Mouse (Mus musculus) frontal cortex, adult 2 months (tissue): ENCODE measurements at regions not wholly inside any gene's neighbourhood (a gene's known extent, or its start where the extent isn't known, plus 50 kb on each side); places are given as distances from the start of the nearest gene placed in this dataset.
A peak's percentile ranks its signal among the peaks of the same experiment; 100 is the strongest.
"Not testable (repeated sequence)": the region's sequence is repeated elsewhere in the genome, so short reads cannot be mapped to it uniquely, and the experiment has no call there.

Source experiments
- DNase-seq, 2 experiments: peaks; one replicate each; pipeline ENCODE4 v3.0.0; 2022; ENCODE audit warnings: low spot score in 1 of 2; ENCODE audit errors: extremely low spot score in 1 of 2

DNA sequence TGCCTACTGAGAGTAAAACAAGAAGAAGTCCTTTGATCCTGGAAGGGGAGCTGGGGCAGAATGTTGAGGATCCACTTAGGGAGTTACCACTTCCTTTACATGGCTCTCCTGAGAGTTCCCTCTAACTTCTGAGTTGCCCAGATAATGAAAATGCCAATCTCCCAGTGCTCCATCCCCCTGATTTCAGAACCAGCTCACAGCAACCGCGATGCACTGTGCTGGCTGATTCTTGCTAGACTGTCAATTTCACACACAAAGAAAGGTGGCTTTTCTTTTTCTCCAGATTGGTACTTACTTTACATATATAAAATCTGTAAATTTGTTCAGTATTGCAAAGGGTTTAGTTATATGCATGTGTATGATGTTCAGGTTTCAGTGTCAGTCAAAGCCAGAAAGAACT is 1248.1 kb upstream of the Adam24 start:
- no peak for DNase-seq

DNA sequence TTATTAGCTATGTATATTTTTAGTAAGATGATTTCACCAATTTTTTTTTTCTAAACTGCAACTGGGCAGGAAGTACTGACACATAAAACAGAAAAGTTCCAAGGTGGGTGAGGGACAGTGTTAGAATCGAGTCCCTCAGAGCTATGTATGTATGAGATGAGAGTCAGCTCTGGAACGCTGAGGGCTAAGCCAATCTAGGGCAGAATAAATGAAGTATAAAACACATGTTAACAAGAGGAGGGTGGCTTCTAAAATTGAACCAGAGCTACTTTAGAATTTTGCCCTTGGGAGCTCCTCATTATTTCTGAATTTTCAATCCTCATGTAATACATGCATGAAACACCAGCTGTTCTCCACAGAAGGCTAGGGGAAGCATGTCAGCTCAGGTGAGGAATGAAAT is 1247.5 kb upstream of the Adam24 start:
- DNase-seq = peak; percentile 38 to 54

DNA sequence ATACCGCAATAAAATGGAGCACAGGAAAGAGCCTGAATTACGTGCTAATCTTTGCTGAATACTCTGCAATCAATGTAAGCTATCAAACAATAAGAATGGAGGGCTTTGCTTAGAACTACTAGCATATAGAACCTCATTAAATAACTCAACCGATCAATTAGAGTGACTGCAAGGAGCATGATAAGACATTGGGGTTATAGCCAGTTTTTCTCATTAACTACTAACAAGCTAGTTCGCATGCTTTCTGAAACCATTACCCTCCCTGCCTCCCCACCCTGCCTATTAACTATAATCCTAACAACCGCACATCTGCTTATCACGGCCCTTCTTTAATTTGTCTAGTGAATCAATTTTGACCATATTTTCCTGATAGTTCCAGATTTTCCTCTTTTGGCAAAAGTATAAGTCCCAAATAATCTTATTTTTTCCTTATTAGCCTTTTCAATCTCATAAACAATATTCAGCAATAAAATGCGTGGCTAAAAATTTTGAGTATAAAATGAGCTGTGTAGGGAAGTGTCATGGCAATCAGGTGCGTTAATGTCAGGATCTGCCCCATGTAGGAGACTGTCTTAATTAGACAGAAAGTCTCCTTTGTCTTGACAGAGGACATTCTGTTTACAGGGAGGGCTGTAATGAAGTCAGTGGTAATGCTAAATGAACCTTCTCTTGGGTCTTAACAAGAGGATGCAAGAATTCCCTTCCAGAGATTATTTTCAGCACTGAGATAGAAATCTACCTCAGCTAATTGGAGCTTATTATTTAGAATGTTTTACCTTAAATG is 1234.1 kb upstream of the Adam24 start:
- DNase-seq = no peak

DNA sequence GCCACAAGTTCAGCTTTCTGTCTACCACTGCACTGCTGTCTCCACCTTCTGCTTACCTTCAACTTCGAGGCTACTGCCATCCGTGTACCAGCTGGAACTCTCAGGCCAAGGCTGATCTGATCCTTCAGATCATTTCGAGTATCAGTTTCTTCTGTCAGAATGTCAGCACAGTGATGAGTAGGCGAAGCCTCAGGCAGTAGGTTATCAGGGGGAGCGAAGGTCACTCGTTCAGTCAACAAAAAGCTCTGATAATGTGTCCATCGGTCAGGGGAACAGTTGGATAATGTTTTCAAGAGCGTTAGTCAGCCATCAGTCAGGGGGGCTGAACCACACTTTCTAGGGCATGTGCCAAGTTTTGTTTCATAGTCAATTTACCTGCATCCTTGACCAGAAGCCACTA is 1183.7 kb upstream of the Adam24 start:
- DNase-seq = not testable (repeated sequence)

DNA sequence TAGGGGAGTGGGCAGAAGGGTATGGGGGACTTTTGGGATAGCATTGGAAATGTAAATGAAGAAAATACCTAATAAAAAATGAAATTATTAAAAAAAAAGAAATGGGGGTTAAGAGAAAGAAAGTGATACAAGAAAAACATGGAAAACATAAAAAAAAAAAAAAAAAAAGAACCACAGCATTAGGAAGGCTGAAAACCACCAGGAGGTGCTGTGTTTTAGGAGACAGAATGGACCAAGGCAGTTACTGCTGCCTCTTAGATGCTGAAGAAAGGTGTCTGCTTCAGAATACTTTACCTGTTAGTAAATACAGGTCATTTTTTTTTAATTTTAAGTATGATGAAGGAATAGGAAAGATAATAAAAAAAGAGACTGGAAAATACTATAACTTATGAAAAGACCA is 1174.5 kb upstream of the Adam24 start:
- DNase-seq = no peak

DNA sequence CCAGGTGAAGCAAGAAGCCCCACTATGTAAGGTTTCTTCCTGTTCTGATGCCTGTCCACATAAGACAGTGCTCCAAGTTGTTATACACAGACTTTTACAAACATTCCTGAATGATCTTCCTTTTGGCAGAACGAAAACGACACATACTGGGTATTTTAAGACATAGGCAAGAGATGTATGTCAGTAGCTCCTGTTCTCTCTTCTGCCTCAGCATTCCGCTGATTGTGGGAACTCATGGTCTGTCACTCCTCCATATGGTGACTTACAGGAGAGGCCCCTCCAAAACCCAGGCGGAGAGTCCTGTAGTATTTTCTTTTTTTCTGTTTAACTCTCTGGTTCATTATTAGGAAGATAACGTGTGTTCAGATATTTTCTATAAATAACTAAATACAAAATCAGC is 1170.6 kb upstream of the Adam24 start:
- DNase-seq = peak in 1 of 2 experiments; percentile 2

DNA sequence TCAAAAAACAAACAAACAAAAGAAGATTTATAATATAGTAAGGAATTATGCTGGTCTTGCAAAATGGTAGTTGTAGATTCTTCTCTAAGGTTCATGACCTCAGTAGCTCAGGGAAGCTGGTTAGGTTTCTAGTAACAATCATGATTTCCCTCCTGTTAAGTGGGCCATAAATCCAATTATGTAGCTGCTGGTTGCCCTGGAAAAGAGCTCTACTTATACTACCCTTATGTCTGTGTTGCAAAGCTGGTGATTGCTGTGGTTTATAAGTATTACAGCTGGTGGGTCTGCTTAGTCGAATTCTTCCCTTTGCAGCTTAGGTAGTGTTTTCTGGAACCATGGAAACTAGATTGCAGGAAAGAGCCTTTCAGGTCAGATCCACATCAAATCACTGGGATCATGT is 1161.9 kb upstream of the Adam24 start:
- no peak for DNase-seq
